Mouse (Mus musculus): ENCODE results near the gene Gca. TPM values are rescaled to one million over a fixed set of nuclear protein-coding genes. Genes with fewer than 3 reads are reported as not detected.

The Gca gene
- polyA plus RNA-seq, 1 experiment from 2014 or later = 5.1 TPM

DNA sequence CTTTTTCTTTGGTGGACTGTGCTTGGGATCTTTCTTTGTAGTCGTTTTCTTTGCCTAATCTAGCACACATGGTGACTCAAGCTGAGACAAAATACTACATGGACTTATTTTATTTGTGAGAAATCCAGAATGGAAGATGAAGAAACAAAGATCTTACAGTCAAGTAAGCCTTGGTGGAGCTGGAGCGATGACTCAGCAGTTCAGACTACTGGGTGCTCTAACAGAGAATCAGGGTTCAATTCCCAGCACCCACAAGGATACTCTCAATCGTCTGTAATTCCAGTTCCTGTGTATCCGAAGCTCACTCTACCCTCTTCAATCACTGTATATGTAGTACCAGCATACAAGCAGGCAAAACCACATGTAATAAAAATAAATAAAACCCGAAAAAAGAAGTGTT, 6.2 kb downstream of the Gca start:
- Histone ChIP-seq H3K27ac (replicated peaks) (no peak overlapping the region), H3K27me3 (ENCODE audit: control insufficient read depth, insufficient read depth, low read length) (no peaks in the 10 kb centered on the region), H3K4me1 (replicated peaks; ENCODE audit: control insufficient read depth, insufficient read depth) (no peaks in the 10 kb centered on the region), H3K9me3 (ENCODE audit: control insufficient read depth, low read length) (no peaks in the 10 kb centered on the region), H3K36me3 (ENCODE audit: control insufficient read depth, insufficient read depth, low read length) (no peaks in the 10 kb centered on the region), H3K4me3 (ENCODE audit: low read depth, low read length) (no peak overlapping the region), H3K9ac (ENCODE audit: low read length) (no peak overlapping the region), H3K4me2 (replicated peaks; ENCODE audit: low read depth) (no peak overlapping the region)
- DNase-seq (ENCODE audit: low spot score) (no peak), ATAC-seq (ENCODE audit: low FRiP score, low TSS enrichment) (no peak)
- 77% methylated on average over 5 of the region's 5 CpGs for WGBS
- TF ChIP-seq EP300 (optimal IDR thresholded peaks at IDR 0.05) (no peak), CTCF (IDR thresholded peaks at IDR 0.05; ENCODE audit: low read depth) (no peak)

GRCm38 (mm10) chr2:62670767-62671166, 6.7 kb downstream of the Gca start:
- no peak overlapping the region for H3K4me3 ChIP-seq (ENCODE audit: low read depth, low read length)
- no peak overlapping the region for H3K4me2 ChIP-seq (replicated peaks; ENCODE audit: low read depth)
- H3K9me3 ChIP-seq (ENCODE audit: control insufficient read depth, low read length) = no peaks in the 10 kb centered on the region
- no peak overlapping the region for H3K9ac ChIP-seq (ENCODE audit: low read length)
- TF ChIP-seq EP300 (optimal IDR thresholded peaks at IDR 0.05) = no peak
- H3K27me3 ChIP-seq (ENCODE audit: control insufficient read depth, insufficient read depth, low read length) = no peaks in the 10 kb centered on the region
- no peak overlapping the region for H3K27ac ChIP-seq (replicated peaks)
- H3K36me3 ChIP-seq (ENCODE audit: control insufficient read depth, insufficient read depth, low read length) = no peaks in the 10 kb centered on the region
- DNase-seq (ENCODE audit: low spot score) (no peak), ATAC-seq (ENCODE audit: low FRiP score, low TSS enrichment) (no peak)
- no peaks in the 10 kb centered on the region for H3K4me1 ChIP-seq (replicated peaks; ENCODE audit: control insufficient read depth, insufficient read depth)
- WGBS = 74% methylated on average over 4 of the region's 4 CpGs

DNA sequence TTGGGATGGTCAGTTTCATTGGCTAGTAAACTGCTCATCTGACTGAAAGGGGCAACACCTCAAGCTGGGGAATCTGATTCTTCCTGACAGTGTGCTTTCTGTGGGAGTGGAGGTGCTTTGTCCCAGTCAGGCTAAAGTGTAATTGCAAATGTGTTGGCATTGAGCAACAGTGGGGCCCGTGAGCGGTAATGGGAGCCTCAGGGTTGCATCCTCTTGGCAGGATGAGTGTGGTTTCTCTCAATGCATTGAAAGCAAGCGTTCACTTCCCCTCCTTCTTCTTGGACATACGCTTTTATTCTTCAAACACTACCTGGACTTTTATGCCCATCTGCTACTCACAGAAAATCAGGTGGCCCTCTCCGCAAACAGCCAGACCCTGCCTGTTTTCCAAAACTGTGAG, 8.7 kb downstream of the Gca start:
- Histone ChIP-seq H3K4me2 (replicated peaks; ENCODE audit: low read depth) (no peak overlapping the region), H3K4me1 (replicated peaks; ENCODE audit: control insufficient read depth, insufficient read depth) (no peaks in the 10 kb centered on the region), H3K36me3 (ENCODE audit: control insufficient read depth, insufficient read depth, low read length) (no peaks in the 10 kb centered on the region), H3K4me3 (ENCODE audit: low read depth, low read length) (no peak overlapping the region), H3K9me3 (ENCODE audit: control insufficient read depth, low read length) (no peaks in the 10 kb centered on the region), H3K9ac (ENCODE audit: low read length) (no peak overlapping the region), H3K27me3 (ENCODE audit: control insufficient read depth, insufficient read depth, low read length) (no peaks in the 10 kb centered on the region), H3K27ac (replicated peaks) (no peak overlapping the region)
- 87% methylated on average over 5 of the region's 5 CpGs for WGBS
- ATAC-seq (ENCODE audit: low FRiP score, low TSS enrichment) (no peak), DNase-seq (ENCODE audit: low spot score) (no peak)
- no peak for TF ChIP-seq EP300 (optimal IDR thresholded peaks at IDR 0.05)
- no peak for TF ChIP-seq CTCF (IDR thresholded peaks at IDR 0.05; ENCODE audit: low read depth)

DNA sequence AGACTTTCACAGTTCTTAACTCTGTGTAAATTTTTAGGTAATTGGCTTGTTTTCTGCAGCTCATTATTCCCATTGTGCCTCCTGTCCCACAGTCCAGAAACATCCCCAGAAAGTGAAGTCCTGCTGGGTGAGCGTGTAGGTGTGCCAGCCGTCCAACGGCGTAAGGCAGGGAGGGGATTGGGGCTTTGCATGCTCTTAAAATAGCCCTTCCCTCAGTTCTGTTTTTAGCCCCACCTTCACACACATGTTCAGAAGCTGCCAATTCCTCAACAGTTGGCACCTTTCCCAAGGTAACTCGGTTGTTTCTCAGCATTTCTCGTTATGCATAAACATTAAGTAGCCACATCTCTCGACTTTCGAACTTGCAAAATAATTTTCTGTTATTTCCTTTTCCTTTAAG, 17.6 kb downstream of the Gca start:
- DNase-seq (ENCODE audit: low spot score) = no peak
- Histone ChIP-seq H3K36me3 (ENCODE audit: control insufficient read depth, insufficient read depth, low read length) (no peaks in the 10 kb centered on the region), H3K4me2 (replicated peaks; ENCODE audit: low read depth) (no peak overlapping the region), H3K27me3 (ENCODE audit: control insufficient read depth, insufficient read depth, low read length) (no peaks in the 10 kb centered on the region), H3K9me3 (ENCODE audit: control insufficient read depth, low read length) (no peaks in the 10 kb centered on the region), H3K9ac (ENCODE audit: low read length) (no peak overlapping the region), H3K4me1 (replicated peaks; ENCODE audit: control insufficient read depth, insufficient read depth) (no peaks in the 10 kb centered on the region), H3K4me3 (ENCODE audit: low read depth, low read length) (no peak overlapping the region), H3K27ac (replicated peaks) (no peak overlapping the region)
- 72% methylated on average over 8 of the region's 8 CpGs for WGBS
- ATAC-seq (ENCODE audit: low FRiP score, low TSS enrichment) = no peak
- TF ChIP-seq EP300 (optimal IDR thresholded peaks at IDR 0.05) (no peak), CTCF (IDR thresholded peaks at IDR 0.05; ENCODE audit: low read depth) (no peak)

DNA sequence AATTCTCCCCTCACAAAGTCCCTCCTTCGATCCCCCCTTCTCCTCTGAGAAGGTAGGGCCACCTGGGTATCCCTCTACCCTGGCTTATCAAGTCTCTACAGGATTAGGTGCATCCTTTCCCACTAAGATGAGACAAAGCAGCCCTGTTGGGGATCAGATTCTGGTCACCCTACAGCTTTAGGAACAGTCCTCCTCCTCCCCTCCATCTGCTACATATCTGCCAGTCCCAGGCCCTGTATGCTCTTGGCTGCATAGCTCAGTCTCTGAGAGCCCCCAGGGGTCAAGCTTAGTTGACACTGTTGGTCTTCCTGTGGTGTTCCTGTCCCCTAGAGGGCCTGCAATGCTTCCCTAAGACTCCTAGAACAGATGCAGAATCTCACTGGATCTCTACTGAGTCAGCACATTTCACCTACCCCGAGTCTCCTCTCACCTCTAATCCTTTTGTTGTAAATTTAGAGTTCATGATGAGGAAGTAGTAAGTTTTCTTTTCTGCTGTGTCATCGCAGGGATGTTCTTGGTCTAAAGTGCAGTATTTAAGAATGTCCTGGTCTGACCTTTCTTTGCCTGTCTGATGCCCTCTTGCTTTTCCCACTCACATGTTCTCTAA, 21.0 kb downstream of the Gca start:
- H3K4me3 ChIP-seq (ENCODE audit: low read depth, low read length) = no peak overlapping the region
- H3K4me2 ChIP-seq (replicated peaks; ENCODE audit: low read depth) = no peak overlapping the region
- H3K27ac ChIP-seq (replicated peaks) = no peak overlapping the region
- 45% methylated on average over 3 of the region's 3 CpGs for WGBS
- H3K9me3 ChIP-seq (ENCODE audit: control insufficient read depth, low read length) = no peaks in the 10 kb centered on the region
- DNase-seq (ENCODE audit: low spot score) (no peak), ATAC-seq (ENCODE audit: low FRiP score, low TSS enrichment) (no peak)
- no peaks in the 10 kb centered on the region for H3K27me3 ChIP-seq (ENCODE audit: control insufficient read depth, insufficient read depth, low read length)
- no peak for TF ChIP-seq CTCF (IDR thresholded peaks at IDR 0.05; ENCODE audit: low read depth)
- no peak for TF ChIP-seq EP300 (optimal IDR thresholded peaks at IDR 0.05)
- no peaks in the 10 kb centered on the region for H3K36me3 ChIP-seq (ENCODE audit: control insufficient read depth, insufficient read depth, low read length)
- no peaks in the 10 kb centered on the region for H3K4me1 ChIP-seq (replicated peaks; ENCODE audit: control insufficient read depth, insufficient read depth)
- H3K9ac ChIP-seq (ENCODE audit: low read length) = no peak overlapping the region

GRCm38 (mm10) chr2:62685934-62686333, 21.8 kb downstream of the Gca start:
- DNase-seq (ENCODE audit: low spot score) (no peak), ATAC-seq (ENCODE audit: low FRiP score, low TSS enrichment) (no peak)
- Histone ChIP-seq H3K27ac (replicated peaks) (no peak overlapping the region), H3K9me3 (ENCODE audit: control insufficient read depth, low read length) (no peaks in the 10 kb centered on the region), H3K27me3 (ENCODE audit: control insufficient read depth, insufficient read depth, low read length) (no peaks in the 10 kb centered on the region), H3K36me3 (ENCODE audit: control insufficient read depth, insufficient read depth, low read length) (no peaks in the 10 kb centered on the region), H3K4me1 (replicated peaks; ENCODE audit: control insufficient read depth, insufficient read depth) (no peaks in the 10 kb centered on the region), H3K4me3 (ENCODE audit: low read depth, low read length) (no peak overlapping the region), H3K4me2 (replicated peaks; ENCODE audit: low read depth) (no peak overlapping the region), H3K9ac (ENCODE audit: low read length) (no peak overlapping the region)
- TF ChIP-seq EP300 (optimal IDR thresholded peaks at IDR 0.05) = no peak
- no peak for TF ChIP-seq CTCF (IDR thresholded peaks at IDR 0.05; ENCODE audit: low read depth)
- 68% methylated on average over 6 of the region's 6 CpGs for WGBS

All from stomach, postnatal 0 days (tissue).